Mouse (Mus musculus) retina, embryonic 14.5 days (tissue): ENCODE data around the gene Hoxa2.

Experiments used
- DNase-seq: peaks from one replicate; pipeline ENCODE4 v3.0.0-alpha.2; 2015; ENCODE audit warnings: low spot score

Hoxa2 gene

DNA sequence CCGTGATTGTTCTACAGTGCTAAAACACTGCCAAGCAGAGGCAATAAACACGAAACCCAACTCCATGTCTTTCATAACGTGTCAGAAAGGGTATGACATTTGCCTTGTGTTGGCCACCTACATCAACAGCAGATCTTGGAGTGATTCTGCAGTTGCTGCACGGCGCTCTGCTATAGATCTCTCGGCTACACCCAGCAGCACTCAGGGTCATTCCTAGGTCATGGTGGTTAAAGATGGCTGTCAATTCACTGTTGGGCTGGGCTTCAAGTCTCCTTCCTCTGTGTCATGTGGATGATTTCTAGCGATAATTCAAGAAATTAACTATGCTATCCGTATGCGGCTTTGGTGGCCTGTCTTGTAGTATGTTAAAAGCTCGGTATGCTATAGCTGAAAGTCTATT is 26.1 kb downstream of the Hoxa2 start:
- DNase-seq, result peak; percentile 16

- DNase-seq, result peak; percentile 81
These were observed 26.6 kb downstream of the Hoxa2 start for GRCm38 (mm10) chr6:52137841-52138535.

GRCm38 (mm10) chr6:52123673-52124072 is 41.0 kb downstream of the Hoxa2 start:
- DNase-seq, result no peak

GRCm38 (mm10) chr6:52121173-52121572 is 43.5 kb downstream of the Hoxa2 start:
- no peak for DNase-seq

GRCm38 (mm10) chr6:52118903-52119635 is 45.6 kb downstream of the Hoxa2 start:
- no peak for DNase-seq

DNA sequence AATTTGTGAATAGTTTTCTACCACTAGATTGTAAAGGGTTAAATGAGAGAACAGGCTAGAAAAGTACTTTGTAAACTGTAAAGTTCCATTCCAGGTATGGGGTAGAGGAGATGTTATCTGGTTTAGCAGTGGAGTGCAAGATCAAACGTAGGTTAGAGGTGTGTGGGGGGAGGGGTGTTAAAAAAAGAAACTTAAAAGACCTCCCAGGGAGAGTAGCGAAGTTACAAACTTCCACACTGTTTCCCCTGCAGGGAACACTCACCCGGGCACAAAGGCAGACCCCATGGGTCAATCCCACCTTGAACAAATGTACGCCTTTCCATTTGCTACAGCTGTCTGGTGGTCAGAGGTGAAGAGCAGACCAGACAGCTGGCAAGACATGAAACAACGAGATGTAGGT is 48.7 kb downstream of the Hoxa2 start:
- DNase-seq, result no peak
